Mouse (Mus musculus) intestine, embryonic 16.5 days (tissue): Measurements from ENCODE around the gene Sh2d1a. TPM values are rescaled to one million over a fixed set of nuclear protein-coding genes. Genes with fewer than 3 reads are reported as not detected.

Source experiments
- ATAC-seq: fragments of 200-750 bp; cut with Nextera tagmentation; 2 replicates; pipeline ENCODE4 v1.8.0; 2017; ENCODE audit warnings: moderate TSS enrichment, moderate library complexity
- H3K27ac ChIP-seq: fragments of 300-500 bp; sonication (generic); 2 replicates; pipeline ENCODE4 v1.5.1; 2014; ENCODE audit warnings: mild to moderate bottlenecking, low read length
- H3K27me3 ChIP-seq: fragments of 300-500 bp; sonication (generic); replicated peaks from 2 replicates; pipeline ENCODE4 v1.6.1; 2014; ENCODE audit warnings: low read length, control low read depth, mixed read lengths; ENCODE audit not compliant: control insufficient read depth, insufficient read depth
- H3K36me3 ChIP-seq: fragments of 300-500 bp; sonication (generic); 2 replicates; pipeline ENCODE4 v1.6.1; 2014; ENCODE audit warnings: low read length, control low read depth; ENCODE audit not compliant: control insufficient read depth, insufficient read depth
- H3K4me1 ChIP-seq: fragments of 300-500 bp; sonication (generic); 2 replicates; pipeline ENCODE4 v1.6.1; 2014; ENCODE audit warnings: low read length, control low read depth, mixed read lengths; ENCODE audit not compliant: control insufficient read depth, insufficient read depth
- H3K4me2 ChIP-seq: fragments of 300-500 bp; sonication (generic); 2 replicates; pipeline ENCODE4 v1.6.1; 2014; ENCODE audit warnings: low read depth, low read length, control low read depth
- H3K4me3 ChIP-seq: fragments of 300-500 bp; sonication (generic); 2 replicates; pipeline ENCODE4 v1.5.1; 2014; ENCODE audit warnings: mild to moderate bottlenecking, low read length
- H3K9ac ChIP-seq: fragments of 300-500 bp; sonication (generic); 2 replicates; pipeline ENCODE4 v1.6.1; 2014; ENCODE audit warnings: low read depth, low read length
- H3K9me3 ChIP-seq: fragments of 300-500 bp; sonication (generic); 2 replicates; pipeline ENCODE4 v1.6.1; 2016; ENCODE audit warnings: low read length, control low read depth; ENCODE audit not compliant: control insufficient read depth
- WGBS: fragments of 180-500 bp; shearing (Covaris S2); extraction: QIAGEN DNeasy Blood & Tissue Kit; methylation state at CpG from one replicate; pipeline ENCODE4 v1.1.7; 2014; 5-methylcytosine and 5-hydroxymethylcytosine counted together
- polyA plus RNA-seq: library from polyadenylated mRNA; unstranded; fragments of >200 nt; fragmentation: Nextera tagmentation; extraction: Ambion mirVana; gene quantifications from 2 replicates; pipeline ENCODE4 v1.2.1, GENCODE M21; 2015

The Sh2d1a gene
- polyA plus RNA-seq, 1 experiment from 2014 or later, result 0.17 TPM

- no peak overlapping the region for H3K27ac ChIP-seq
- no peaks in the 10 kb centered on the region for H3K9me3 ChIP-seq
- H3K36me3 ChIP-seq, result no peaks in the 10 kb centered on the region
- no peak overlapping the region for H3K9ac ChIP-seq
- H3K4me2 ChIP-seq, result peak overlapping the region; percentile 22; the same call in 1 of the 2 replicates
- WGBS, result 34% methylated on average over 3 of the region's 3 CpGs
- ATAC-seq, result no peak
- H3K4me1 ChIP-seq, result no peaks in the 10 kb centered on the region
- no peaks in the 10 kb centered on the region for H3K27me3 ChIP-seq
- H3K4me3 ChIP-seq, result peak overlapping the region; percentile 18; the same call in 1 of the 2 replicates
These were observed 37.9 kb downstream of the Sh2d1a start for GRCm38 (mm10) chrX:42540030-42540755.

DNA sequence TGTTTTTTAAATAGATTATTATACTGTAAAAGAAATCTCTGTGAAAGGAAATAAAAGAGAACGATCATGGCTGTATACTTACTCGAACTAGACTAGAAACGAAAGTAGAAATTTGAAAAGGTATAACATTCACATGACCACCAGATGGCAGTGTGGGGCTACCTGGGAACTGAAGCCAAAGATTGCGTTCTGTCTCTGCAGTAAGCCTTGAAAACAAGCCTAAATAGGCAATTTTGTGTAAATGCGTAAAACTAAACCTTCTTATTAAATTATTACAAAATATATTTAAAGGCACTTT is 38.5 kb downstream of the Sh2d1a start:
- 26% methylated on average over 5 of the region's 5 CpGs for WGBS
- Histone ChIP-seq H3K4me1 (no peaks in the 10 kb centered on the region), H3K27me3 (no peaks in the 10 kb centered on the region), H3K4me2 (peak overlapping the region; percentile 22; the same call in 1 of the 2 replicates), H3K9ac (no peak overlapping the region), H3K9me3 (no peaks in the 10 kb centered on the region), H3K4me3 (0 out of 2 replicates have a peak overlapping the region, but pooled peaks have one; percentile 18), H3K27ac (no peak overlapping the region), H3K36me3 (no peaks in the 10 kb centered on the region)
- no peak for ATAC-seq

DNA sequence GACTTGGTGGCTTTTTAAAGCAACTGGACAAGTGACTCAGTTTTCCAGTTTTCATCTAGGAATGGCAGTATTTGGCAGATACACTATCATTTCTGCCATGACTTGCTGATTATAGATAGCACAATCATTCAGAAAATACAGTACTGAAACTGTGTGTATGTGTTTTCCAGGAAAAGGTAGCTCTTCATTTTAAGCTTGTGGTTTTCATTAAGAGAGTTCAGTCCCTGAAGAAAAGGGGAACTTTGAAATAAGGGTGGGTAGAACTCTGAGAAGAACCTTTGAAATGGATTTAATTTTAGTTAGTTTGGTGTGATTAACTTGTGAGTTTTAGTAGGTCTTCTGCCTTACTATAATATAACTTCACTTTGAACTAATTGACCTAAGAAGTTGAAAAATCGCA is 42.8 kb downstream of the Sh2d1a start:
- WGBS, result 87% methylated on average over 1 of the region's 1 CpGs
- no peaks in the 10 kb centered on the region for H3K27me3 ChIP-seq
- H3K9me3 ChIP-seq, result no peaks in the 10 kb centered on the region
- no peaks in the 10 kb centered on the region for H3K4me1 ChIP-seq
- H3K4me2 ChIP-seq, result no peak overlapping the region
- no peaks in the 10 kb centered on the region for H3K36me3 ChIP-seq
- no peak for ATAC-seq
- no peak overlapping the region for H3K27ac ChIP-seq
- H3K4me3 ChIP-seq, result no peak overlapping the region
- H3K9ac ChIP-seq, result no peak overlapping the region

GRCm38 (mm10) chrX:42548513-42548912 is 46.3 kb downstream of the Sh2d1a start:
- Histone ChIP-seq H3K4me1 (no peaks in the 10 kb centered on the region), H3K9me3 (no peaks in the 10 kb centered on the region), H3K36me3 (no peaks in the 10 kb centered on the region), H3K4me2 (no peak overlapping the region), H3K27ac (no peak overlapping the region), H3K27me3 (no peaks in the 10 kb centered on the region), H3K4me3 (no peak overlapping the region), H3K9ac (no peak overlapping the region)
- ATAC-seq, result no peak
- 67% methylated on average over 4 of the region's 4 CpGs for WGBS

DNA sequence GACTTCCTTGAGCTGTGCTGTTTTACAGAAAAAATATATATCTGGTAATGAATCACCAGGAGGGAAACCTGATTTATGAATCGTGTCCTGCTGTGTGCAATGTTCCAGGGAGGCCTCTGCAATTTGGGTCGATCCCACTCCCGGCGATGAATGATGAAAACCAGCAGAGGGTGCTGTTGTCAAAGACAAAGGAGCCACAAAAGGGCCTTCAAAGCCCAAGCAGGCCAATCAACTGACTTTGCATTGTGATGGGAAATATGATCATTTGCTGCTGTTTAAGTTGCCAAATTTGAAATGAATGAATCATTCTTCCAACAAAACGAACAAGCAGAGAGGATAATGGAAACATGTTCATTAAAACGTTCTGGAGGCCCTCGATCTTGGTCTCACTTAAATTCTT is 55.0 kb downstream of the Sh2d1a start:
- no peak overlapping the region for H3K4me2 ChIP-seq

GRCm38 (mm10) chrX:42558683-42559082 is 56.4 kb downstream of the Sh2d1a start:
- Histone ChIP-seq H3K4me3 (no peak overlapping the region), H3K4me2 (no peak overlapping the region), H3K9me3 (no peaks in the 10 kb centered on the region), H3K4me1 (no peaks in the 10 kb centered on the region), H3K27me3 (no peaks in the 10 kb centered on the region), H3K36me3 (no peaks in the 10 kb centered on the region), H3K27ac (no peak overlapping the region), H3K9ac (no peak overlapping the region)
- ATAC-seq, result no peak
- WGBS, result 64% methylated on average over 4 of the region's 4 CpGs

More for the DNA sequence above, 55.0 kb downstream of the Sh2d1a start:
- H3K27me3 ChIP-seq, result no peaks in the 10 kb centered on the region
- H3K36me3 ChIP-seq, result no peaks in the 10 kb centered on the region
- H3K9me3 ChIP-seq, result no peaks in the 10 kb centered on the region
- no peak overlapping the region for H3K4me3 ChIP-seq
- no peak overlapping the region for H3K9ac ChIP-seq
- 24% methylated on average over 7 of the region's 7 CpGs for WGBS
- no peaks in the 10 kb centered on the region for H3K4me1 ChIP-seq
- no peak for ATAC-seq
- no peak overlapping the region for H3K27ac ChIP-seq

Other genes with a start within 250 kb of the Sh2d1a start
- gene Tex13c2, start 12.8 kb upstream of the Sh2d1a start, polyA plus RNA-seq, result not detected in 2 replicates